Mouse (Mus musculus) liver, embryonic 11.5 days (tissue): ENCODE data around the gene Cavin1. TPM values are rescaled to one million over a fixed set of nuclear protein-coding genes. Genes with fewer than 3 reads are reported as not detected.

Experiments used
- ATAC-seq: fragments of 200-750 bp; cut with Nextera tagmentation; replicated peaks from 2 replicates; pipeline ENCODE4 v1.8.0; 2017; ENCODE audit warnings: moderate number of reproducible peaks, mild to moderate bottlenecking, moderate TSS enrichment, moderate library complexity; ENCODE audit not compliant: low FRiP score
- DNase-seq: peaks from one replicate; pipeline ENCODE4 v3.0.0-alpha.2; 2017; ENCODE audit warnings: low spot score
- H3K27ac ChIP-seq: fragments of 300-500 bp; sonication (generic); 2 replicates; pipeline ENCODE4 v1.5.1; 2014; ENCODE audit warnings: mild to moderate bottlenecking, low read depth, low read length, control low read depth
- H3K27me3 ChIP-seq: fragments of 300-500 bp; sonication (generic); replicated peaks from 2 replicates; pipeline ENCODE4 v1.6.1; 2014; ENCODE audit warnings: low read length, mixed read lengths; ENCODE audit not compliant: control insufficient read depth, insufficient read depth
- H3K36me3 ChIP-seq: fragments of 300-500 bp; sonication (generic); 2 replicates; pipeline ENCODE4 v1.6.1; 2014; ENCODE audit warnings: mild to moderate bottlenecking, low read length, moderate library complexity, mixed read lengths; ENCODE audit not compliant: control insufficient read depth, insufficient read depth
- H3K4me1 ChIP-seq: fragments of 300-500 bp; sonication (generic); replicated peaks from 2 replicates; pipeline ENCODE4 v1.6.1; 2014; ENCODE audit warnings: low read length, mixed read lengths; ENCODE audit not compliant: control insufficient read depth, insufficient read depth
- H3K4me2 ChIP-seq: fragments of 300-500 bp; sonication (generic); 2 replicates; pipeline ENCODE4 v1.6.1; 2014; ENCODE audit warnings: mild to moderate bottlenecking, control low read depth, moderate library complexity
- H3K4me3 ChIP-seq: fragments of 300-500 bp; sonication (generic); 2 replicates; pipeline ENCODE4 v1.5.1; 2014; ENCODE audit warnings: low read depth, low read length, control low read depth
- H3K9ac ChIP-seq: fragments of 300-500 bp; sonication (generic); 2 replicates; pipeline ENCODE4 v1.6.1; 2014; ENCODE audit warnings: low read depth, low read length, control low read depth
- H3K9me3 ChIP-seq: fragments of 300-500 bp; sonication (generic); 2 replicates; pipeline ENCODE4 v1.6.1; 2016; ENCODE audit warnings: low read length, inconsistent platforms, mixed read lengths; ENCODE audit not compliant: control insufficient read depth
- WGBS: fragments of 180-500 bp; shearing (Covaris S2); extraction: QIAGEN DNeasy Blood & Tissue Kit; methylation state at CpG from one replicate; pipeline ENCODE4 v1.1.7; 2014; 5-methylcytosine and 5-hydroxymethylcytosine counted together
- polyA plus RNA-seq: library from polyadenylated mRNA; unstranded; fragments of >200 nt; fragmentation: Nextera tagmentation; extraction: Ambion mirVana; gene quantifications from 2 replicates; pipeline ENCODE4 v1.2.1, GENCODE M21; 2014

Cavin1 gene
- polyA plus RNA-seq, 1 experiment from 2014 or later: 22.6 TPM

GRCm38 (mm10) chr11:100920887-100921624, 49.6 kb downstream of the Cavin1 start:
- H3K27me3 ChIP-seq: no peaks in the 10 kb centered on the region
- H3K36me3 ChIP-seq: 0 out of 2 replicates have a peak, but pooled peaks cover 2% of the 10 kb centered on the region
- ATAC-seq (peak; percentile 87), DNase-seq (no peak)
- peak overlapping the region; percentile 36 for H3K4me2 ChIP-seq
- H3K9me3 ChIP-seq: no peaks in the 10 kb centered on the region
- peak overlapping the region; percentile 54 for H3K27ac ChIP-seq
- H3K4me3 ChIP-seq: no peak overlapping the region
- 67% methylated on average over 4 of the region's 4 CpGs for WGBS
- peaks cover 32% of the 10 kb centered on the region for H3K4me1 ChIP-seq
- no peak overlapping the region for H3K9ac ChIP-seq

GRCm38 (mm10) chr11:100918007-100918406, 52.7 kb downstream of the Cavin1 start:
- WGBS: 84% methylated on average over 5 of the region's 5 CpGs
- H3K27me3 ChIP-seq: no peaks in the 10 kb centered on the region
- DNase-seq (no peak), ATAC-seq (no peak)
- no peak overlapping the region for H3K4me2 ChIP-seq
- no peak overlapping the region for H3K4me3 ChIP-seq
- peaks cover 4% of the 10 kb centered on the region; the same call in 1 of the 2 replicates for H3K9me3 ChIP-seq
- H3K36me3 ChIP-seq: peaks cover 7% of the 10 kb centered on the region; the same call in 1 of the 2 replicates
- H3K9ac ChIP-seq: no peak overlapping the region
- peaks cover 28% of the 10 kb centered on the region for H3K4me1 ChIP-seq
- H3K27ac ChIP-seq: no peak overlapping the region

- Histone ChIP-seq H3K9me3 (peaks cover 4% of the 10 kb centered on the region; the same call in 1 of the 2 replicates), H3K9ac (no peak overlapping the region), H3K4me1 (peaks cover 26% of the 10 kb centered on the region), H3K27ac (no peak overlapping the region), H3K36me3 (peaks cover 9% of the 10 kb centered on the region; the same call in 1 of the 2 replicates), H3K4me2 (no peak overlapping the region), H3K4me3 (no peak overlapping the region), H3K27me3 (no peaks in the 10 kb centered on the region)
- ATAC-seq (no peak), DNase-seq (no peak)
- WGBS: 85% methylated on average over 4 of the region's 4 CpGs
These were observed 54.2 kb downstream of the Cavin1 start for GRCm38 (mm10) chr11:100916432-100916971.

- DNase-seq (no peak), ATAC-seq (no peak)
- no peak overlapping the region for H3K27ac ChIP-seq
- H3K4me2 ChIP-seq: no peak overlapping the region
- H3K4me1 ChIP-seq: peaks cover 12% of the 10 kb centered on the region
- H3K27me3 ChIP-seq: no peaks in the 10 kb centered on the region
- peaks cover 4% of the 10 kb centered on the region; the same call in 1 of the 2 replicates for H3K9me3 ChIP-seq
- peaks cover 14% of the 10 kb centered on the region; the same call in 1 of the 2 replicates for H3K36me3 ChIP-seq
- 84% methylated on average over 3 of the region's 3 CpGs for WGBS
- no peak overlapping the region for H3K4me3 ChIP-seq
- H3K9ac ChIP-seq: no peak overlapping the region
These were observed 55.6 kb downstream of the Cavin1 start for GRCm38 (mm10) chr11:100915063-100915462.

GRCm38 (mm10) chr11:100914415-100914814, 56.3 kb downstream of the Cavin1 start:
- no peak overlapping the region for H3K4me3 ChIP-seq
- no peak overlapping the region for H3K27ac ChIP-seq
- H3K9ac ChIP-seq: no peak overlapping the region
- H3K27me3 ChIP-seq: no peaks in the 10 kb centered on the region
- H3K9me3 ChIP-seq: peaks cover 4% of the 10 kb centered on the region; the same call in 1 of the 2 replicates
- H3K36me3 ChIP-seq: peaks cover 14% of the 10 kb centered on the region; the same call in 1 of the 2 replicates
- 84% methylated on average over 5 of the region's 5 CpGs for WGBS
- ATAC-seq (no peak), DNase-seq (no peak)
- H3K4me2 ChIP-seq: no peak overlapping the region
- peaks cover 9% of the 10 kb centered on the region for H3K4me1 ChIP-seq

- no peak overlapping the region for H3K9ac ChIP-seq
- DNase-seq (no peak), ATAC-seq (no peak)
- peaks cover 16% of the 10 kb centered on the region; the same call in 1 of the 2 replicates for H3K36me3 ChIP-seq
- H3K4me3 ChIP-seq: no peak overlapping the region
- H3K9me3 ChIP-seq: peaks cover 4% of the 10 kb centered on the region; the same call in 1 of the 2 replicates
- no peak overlapping the region for H3K27ac ChIP-seq
- H3K27me3 ChIP-seq: no peaks in the 10 kb centered on the region
- 85% methylated on average over 17 of the region's 17 CpGs for WGBS
- H3K4me2 ChIP-seq: no peak overlapping the region
- peaks cover 9% of the 10 kb centered on the region for H3K4me1 ChIP-seq
These were observed 58.1 kb downstream of the Cavin1 start for GRCm38 (mm10) chr11:100912401-100913155.

GRCm38 (mm10) chr11:100908567-100908966, 62.1 kb downstream of the Cavin1 start:
- Histone ChIP-seq H3K4me1 (peaks cover 20% of the 10 kb centered on the region), H3K4me2 (no peak overlapping the region), H3K9ac (no peak overlapping the region), H3K36me3 (peaks cover 22% of the 10 kb centered on the region), H3K27ac (no peak overlapping the region), H3K9me3 (no peaks in the 10 kb centered on the region), H3K27me3 (no peaks in the 10 kb centered on the region), H3K4me3 (no peak overlapping the region)
- ATAC-seq: no peak
- WGBS: 90% methylated on average over 9 of the region's 9 CpGs
- DNase-seq: no peak

GRCm38 (mm10) chr11:100908112-100908511, 62.6 kb downstream of the Cavin1 start:
- Histone ChIP-seq H3K36me3 (peaks cover 23% of the 10 kb centered on the region), H3K4me2 (no peak overlapping the region), H3K4me1 (peaks cover 16% of the 10 kb centered on the region), H3K4me3 (no peak overlapping the region), H3K9ac (no peak overlapping the region), H3K27me3 (no peaks in the 10 kb centered on the region), H3K27ac (no peak overlapping the region), H3K9me3 (no peaks in the 10 kb centered on the region)
- ATAC-seq: no peak
- 80% methylated on average over 2 of the region's 2 CpGs for WGBS
- DNase-seq: no peak
